Mouse (Mus musculus) cortical plate, adult 2 months (tissue): ENCODE data around the gene Zdhhc14.

ENCODE experiments used
- CTCF ChIP-seq: fragments of 200-500 bp; IDR thresholded peaks from 2 replicates; pipeline ENCODE4 v1.5.1; 2011; ENCODE audit warnings: mild to moderate bottlenecking, control low read depth, low read length; ENCODE audit not compliant: insufficient read depth; ENCODE audit errors: extremely low read depth
- POLR2A ChIP-seq: fragments of 200-500 bp; IDR thresholded peaks from 2 replicates; pipeline ENCODE4 v1.6.1; 2011; ENCODE audit warnings: mild to moderate bottlenecking, low read length, control low read depth; ENCODE audit not compliant: insufficient read depth; ENCODE audit errors: extremely low read depth

DNA sequence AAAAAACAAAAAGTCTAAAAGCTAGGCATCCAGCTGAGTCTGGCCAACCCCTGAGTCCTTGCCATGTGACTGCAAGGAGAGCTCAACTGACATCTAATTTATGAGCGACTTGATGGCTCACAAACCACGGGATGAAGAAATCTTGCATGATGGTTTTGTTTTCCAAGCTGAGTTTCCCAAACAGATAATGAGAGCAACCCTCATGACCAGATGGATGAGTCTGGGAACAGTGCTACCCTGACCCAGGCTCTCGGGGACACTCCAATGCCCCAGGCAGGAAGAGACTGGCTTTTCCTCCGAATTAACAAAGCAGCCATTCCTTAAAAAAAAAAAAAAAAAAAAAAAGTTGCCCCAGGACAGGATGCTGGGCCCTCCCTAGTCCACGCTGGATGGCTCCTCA, 271.9 kb downstream of the Zdhhc14 start:
- TF ChIP-seq CTCF (no peak), POLR2A (no peak)
